In genomic region chr1:52660278-52660677, GRCm38 (mm10) we compare ENCODE assay signal across 13 mouse cellular contexts.
"Had no signal": no experiment of that assay in that cellular context is flagged by ENCODE, and none has a peak within 500 bp of the region (broad histone marks: within the 10 kb centered on the region; RNA-seq: fewer than 3 reads in every experiment).

No protein-coding gene starts in this region.

- DNase-seq: right cerebral cortex, postnatal 14 days; thymus, adult 2 months; thymus, postnatal 25 days; thymus, postnatal 4 days had no signal

- H3K36me3 ChIP-seq: lung, embryonic 15.5 days; stomach, embryonic 15.5 days had no signal

- H3K27me3 ChIP-seq: lung, embryonic 15.5 days; megakaryocyte, embryonic 14.5 days; midbrain, embryonic 13.5 days; midbrain, embryonic 15.5 days; neural tube, embryonic 12.5 days; stomach, embryonic 15.5 days had no signal

- H3K4me1 ChIP-seq: midbrain, embryonic 13.5 days; midbrain, embryonic 15.5 days; neural tube, embryonic 12.5 days; stomach, embryonic 15.5 days had no signal

- H3K9me3 ChIP-seq: lung, embryonic 15.5 days; midbrain, embryonic 13.5 days; midbrain, embryonic 15.5 days; neural tube, embryonic 12.5 days; stomach, embryonic 15.5 days had no signal

- H3K27ac ChIP-seq: lung, embryonic 15.5 days; macrophage; midbrain, embryonic 13.5 days; midbrain, embryonic 15.5 days; neural tube, embryonic 12.5 days; stomach, embryonic 15.5 days; stomach, postnatal 0 days had no signal

- H3K4me2 ChIP-seq: lung, embryonic 15.5 days; midbrain, embryonic 11.5 days; midbrain, embryonic 13.5 days; midbrain, embryonic 15.5 days; neural tube, embryonic 12.5 days; stomach, embryonic 15.5 days had no signal

- ATAC-seq: midbrain, embryonic 13.5 days; midbrain, embryonic 15.5 days had no signal

- H3K4me3 ChIP-seq: lung, embryonic 15.5 days; megakaryocyte, embryonic 14.5 days; midbrain, embryonic 13.5 days; midbrain, embryonic 15.5 days; neural tube, embryonic 12.5 days; stomach, embryonic 15.5 days had no signal

- H3K9ac ChIP-seq: lung, embryonic 15.5 days; midbrain, embryonic 13.5 days; midbrain, embryonic 15.5 days; neural tube, embryonic 12.5 days; stomach, embryonic 15.5 days had no signal
